Mouse (Mus musculus) mature B cell (primary cell): ENCODE data around the gene Vhl.

ENCODE experiments used
- in situ Hi-C: fragments of 300-500 bp; cut with MboI; formaldehyde crosslinking; loops from 2 replicates; pipeline ENCODE4 v1.14.3; 2019

Vhl gene

GRCm38 (mm10) chr6:113623941-113624751 lies at the start of gene Vhl:
Gene Vhl (plus strand): TSS chr6:113623959.
- in situ Hi-C loops = no loop called here

DNA sequence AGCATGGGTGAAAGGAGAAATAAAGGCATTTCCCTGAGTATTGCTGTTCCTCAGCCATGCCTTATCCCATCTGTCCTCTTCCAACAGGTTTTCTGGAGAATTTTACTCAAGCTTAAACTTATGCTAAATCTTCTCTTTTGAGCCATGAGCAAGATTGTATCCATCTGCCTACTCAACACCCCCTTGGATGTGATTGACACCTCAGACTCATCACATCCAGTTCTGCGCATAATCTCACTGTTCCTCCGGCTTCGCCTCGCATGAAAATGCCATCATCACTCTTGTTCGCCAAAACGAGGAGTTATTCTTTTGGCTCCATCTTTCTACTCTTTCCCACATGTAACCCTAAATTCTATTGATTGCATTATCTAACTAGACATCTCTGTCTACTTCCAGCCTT lies 47.7 kb upstream of the Vhl start:
- in situ Hi-C loops = no loop called here

- in situ Hi-C loops = no loop called here
Observed at GRCm38 (mm10) chr6:113579306-113579705, 44.5 kb upstream of the Vhl start.

DNA sequence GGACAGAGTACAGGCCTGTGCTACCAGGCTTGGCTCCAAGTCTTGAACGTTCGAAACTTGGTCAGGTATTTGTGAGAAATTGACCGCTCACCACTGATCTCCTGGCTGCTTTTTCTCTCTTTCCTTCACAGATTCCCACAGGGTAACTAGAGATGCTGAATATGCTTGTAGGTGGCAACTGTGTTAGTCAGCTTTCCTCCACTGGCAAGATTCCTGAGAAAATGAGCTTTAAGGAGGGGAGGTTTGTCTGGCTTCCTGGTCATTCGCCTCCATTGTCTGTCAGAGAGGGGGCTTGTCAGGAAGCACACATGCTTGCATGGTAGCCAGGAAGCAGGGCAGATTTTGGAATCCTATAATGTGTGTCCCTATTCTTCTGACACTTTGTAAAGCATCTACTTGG lies 40.7 kb upstream of the Vhl start:
- in situ Hi-C loops = no loop called here

DNA sequence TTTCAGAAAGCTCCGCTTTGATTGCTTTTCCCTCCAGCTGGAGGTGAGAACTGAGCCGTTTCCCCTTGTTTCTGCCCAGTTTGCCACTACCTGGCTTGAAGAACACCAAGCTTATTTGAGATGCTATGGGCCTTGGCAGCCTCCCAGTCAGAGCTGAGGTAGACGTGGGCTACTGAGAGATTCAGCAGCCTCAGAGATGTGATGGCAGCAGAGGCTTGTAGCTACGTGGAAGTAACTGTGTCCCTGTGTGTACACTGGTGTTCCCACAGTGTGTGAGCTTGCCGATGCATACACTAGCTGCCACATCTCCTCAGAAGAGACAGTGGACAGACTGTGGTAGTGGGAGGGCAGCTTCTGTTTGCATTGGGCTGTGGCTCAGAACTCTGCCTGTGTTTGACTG lies 38.7 kb upstream of the Vhl start:
- in situ Hi-C loops = no loop called here

GRCm38 (mm10) chr6:113586466-113587183 lies 37.1 kb upstream of the Vhl start:
- in situ Hi-C loops = no loop called here

GRCm38 (mm10) chr6:113592637-113593036 lies 31.1 kb upstream of the Vhl start:
- in situ Hi-C loops = no loop called here

DNA sequence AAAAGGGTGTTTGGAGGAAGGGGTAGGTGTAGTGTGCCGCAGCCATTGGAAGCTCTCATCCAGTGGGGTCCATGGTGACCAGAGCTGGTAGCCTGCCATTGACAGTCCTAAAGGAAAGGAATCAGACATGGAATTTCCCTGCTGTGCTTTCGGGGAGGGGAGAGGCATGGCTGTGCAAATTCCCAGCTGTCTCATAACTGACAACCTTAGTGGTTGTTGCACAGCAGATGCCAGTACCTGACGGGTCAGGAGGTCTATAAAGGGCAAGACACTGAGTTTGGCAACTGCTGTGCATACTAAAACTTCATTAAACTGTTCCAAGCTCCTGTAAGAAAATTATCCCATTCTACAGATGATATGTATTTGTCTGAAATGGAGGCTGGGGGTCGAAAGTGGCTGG lies 25.8 kb upstream of the Vhl start:
- in situ Hi-C loops = no loop called here

GRCm38 (mm10) chr6:113599833-113600232 lies 23.9 kb upstream of the Vhl start:
- in situ Hi-C loops = no loop called here

DNA sequence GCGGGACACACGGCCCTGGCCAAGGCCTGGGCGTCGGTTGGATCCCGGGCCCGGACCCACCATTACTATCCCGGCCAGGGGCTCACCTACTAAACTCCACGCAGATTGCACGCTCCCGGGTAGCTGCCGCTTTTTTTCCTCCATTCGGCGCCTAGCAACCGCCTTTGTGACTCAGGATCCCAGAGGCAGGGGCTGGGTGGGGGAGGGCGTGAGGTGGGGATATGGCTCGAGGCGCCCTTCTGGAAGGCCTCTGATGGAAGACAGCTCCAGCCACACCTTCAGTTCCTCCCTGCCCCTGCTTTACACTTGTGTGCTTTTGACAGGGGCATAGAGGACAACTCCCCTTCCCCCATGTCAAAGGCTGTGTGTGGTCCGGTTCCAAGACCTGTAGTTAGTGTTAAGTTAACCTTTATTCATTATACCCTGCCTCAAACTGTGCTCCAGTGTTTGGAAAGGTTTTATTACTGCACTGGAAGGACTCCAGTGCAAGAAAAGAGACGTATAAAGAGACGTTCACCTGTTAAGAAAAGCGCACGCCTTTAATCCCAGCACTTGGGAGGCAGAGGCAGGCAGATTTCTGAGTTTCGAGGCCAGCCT lies 23.1 kb upstream of the Vhl start, which contains the start of gene Fancd2os:
Fancd2os (minus strand) TSS at position 173 of the 597 bp plus-strand sequence.
- in situ Hi-C loops = no loop called here

DNA sequence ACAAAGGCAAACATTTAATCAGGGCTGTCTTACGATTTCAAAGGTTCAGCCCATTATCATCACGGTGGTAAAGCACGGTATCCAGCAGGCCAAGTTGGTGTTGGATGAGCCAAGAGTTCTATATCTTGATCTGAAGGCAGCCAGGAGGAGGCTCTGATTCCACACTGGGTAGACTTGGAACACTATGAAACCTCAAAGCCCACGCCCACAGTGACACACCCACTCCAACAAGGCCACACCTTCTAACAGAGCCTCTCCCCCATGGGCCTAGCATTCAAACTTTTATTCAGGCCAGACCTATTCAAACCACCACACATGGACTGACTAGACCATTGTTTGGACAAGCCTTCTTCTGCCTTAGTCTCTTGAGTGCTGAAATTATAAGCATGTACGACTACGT lies 20.9 kb upstream of the Vhl start:
- in situ Hi-C loops = no loop called here

- in situ Hi-C loops = no loop called here
Observed at GRCm38 (mm10) chr6:113603993-113604392, 19.8 kb upstream of the Vhl start.

- in situ Hi-C loops = no loop called here
Observed at GRCm38 (mm10) chr6:113604432-113605223, 19.1 kb upstream of the Vhl start, which contains the start of gene Brk1. Gene Brk1 (plus strand): TSS chr6:113604772.

DNA sequence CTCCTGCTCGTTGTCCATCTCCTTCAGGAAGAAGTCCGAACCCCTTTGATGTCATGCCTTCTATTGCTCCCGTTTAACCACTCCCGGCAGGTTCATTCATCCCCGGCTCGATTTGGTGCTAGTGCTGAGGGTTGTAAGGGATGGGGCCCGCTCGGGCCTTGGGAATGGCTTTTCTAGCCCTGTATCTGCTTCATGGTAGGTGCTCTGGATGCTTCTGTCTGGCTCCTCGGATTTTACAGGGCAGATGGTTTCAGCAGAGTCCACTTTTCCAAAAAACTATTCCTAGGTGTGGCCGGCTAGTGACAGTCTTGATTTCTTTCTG lies 18.6 kb upstream of the Vhl start:
- in situ Hi-C loops = no loop called here

DNA sequence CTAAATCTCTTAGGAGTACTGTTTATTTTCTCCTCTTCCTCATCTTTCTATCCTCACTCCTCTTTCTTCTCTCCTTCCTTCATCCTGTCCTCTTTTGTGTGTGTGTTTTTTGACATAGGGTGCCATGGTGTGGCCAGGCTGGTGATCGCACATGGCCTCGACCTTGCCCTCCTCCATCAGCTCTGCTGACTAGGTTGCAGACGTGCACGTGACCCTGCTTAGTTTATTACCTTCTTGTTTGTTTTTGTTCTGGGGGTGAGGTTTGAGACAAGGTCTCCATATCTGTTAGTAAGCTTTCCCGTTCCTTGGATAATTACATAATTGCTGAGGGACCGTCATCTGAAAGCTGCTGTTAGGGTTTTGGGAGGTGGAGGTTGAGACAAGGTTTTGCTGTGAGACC lies 14.9 kb upstream of the Vhl start:
- in situ Hi-C loops = no loop called here

GRCm38 (mm10) chr6:113609293-113609692 lies 14.5 kb upstream of the Vhl start:
- in situ Hi-C loops = no loop called here

- in situ Hi-C loops = no loop called here
Observed at GRCm38 (mm10) chr6:113612258-113612969, 11.3 kb upstream of the Vhl start.

- in situ Hi-C loops = no loop called here
Observed at GRCm38 (mm10) chr6:113614152-113614551, 9.6 kb upstream of the Vhl start.

GRCm38 (mm10) chr6:113614997-113615396 lies 8.8 kb upstream of the Vhl start:
- in situ Hi-C loops = no loop called here

DNA sequence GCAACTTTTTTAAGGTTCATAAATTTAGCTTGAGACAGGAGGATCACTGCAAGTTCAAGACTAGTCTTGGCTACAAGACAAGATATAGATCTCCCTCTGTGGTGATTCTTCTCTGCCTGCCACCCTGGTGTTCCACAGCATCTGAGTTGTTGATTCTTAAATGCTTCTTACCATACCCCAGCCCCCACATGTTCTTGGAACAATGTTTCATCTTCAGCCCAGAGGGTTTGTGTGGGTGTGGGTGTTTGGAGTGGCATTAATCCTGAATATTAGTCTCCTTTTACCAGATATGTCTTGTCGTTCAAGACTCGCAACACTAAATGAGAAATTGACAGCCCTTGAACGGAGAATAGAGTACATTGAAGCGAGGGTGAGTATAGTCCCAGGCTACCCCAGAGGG lies 8.3 kb upstream of the Vhl start:
- in situ Hi-C loops = no loop called here

DNA sequence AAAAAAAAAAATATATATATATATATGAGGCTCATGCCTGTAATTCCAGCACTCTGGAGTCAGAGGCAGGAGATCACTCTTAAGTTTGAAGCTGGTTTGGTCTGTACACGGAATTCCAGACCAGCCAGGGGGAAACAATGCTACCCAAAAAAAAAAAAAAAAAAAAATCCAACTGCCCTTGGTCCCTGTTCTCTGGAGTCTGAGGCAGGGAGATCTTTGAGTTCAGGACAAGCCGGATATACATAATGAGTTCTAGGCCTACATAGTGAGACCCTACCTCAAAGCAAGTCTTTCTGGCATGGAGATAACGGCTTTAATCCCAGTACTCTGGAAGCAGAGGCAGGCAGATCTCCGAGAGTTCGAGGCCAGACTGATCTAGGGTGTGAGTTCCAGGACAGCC lies 373 bp upstream of the Vhl start:
- in situ Hi-C loops = no loop called here
